Mouse (Mus musculus): ENCODE measurements around the gene Msto1.
"Not testable (repeated sequence)": the region's sequence is repeated elsewhere in the genome, so short reads cannot be mapped to it uniquely, and the experiment has no call there.

Gene Msto1

DNA sequence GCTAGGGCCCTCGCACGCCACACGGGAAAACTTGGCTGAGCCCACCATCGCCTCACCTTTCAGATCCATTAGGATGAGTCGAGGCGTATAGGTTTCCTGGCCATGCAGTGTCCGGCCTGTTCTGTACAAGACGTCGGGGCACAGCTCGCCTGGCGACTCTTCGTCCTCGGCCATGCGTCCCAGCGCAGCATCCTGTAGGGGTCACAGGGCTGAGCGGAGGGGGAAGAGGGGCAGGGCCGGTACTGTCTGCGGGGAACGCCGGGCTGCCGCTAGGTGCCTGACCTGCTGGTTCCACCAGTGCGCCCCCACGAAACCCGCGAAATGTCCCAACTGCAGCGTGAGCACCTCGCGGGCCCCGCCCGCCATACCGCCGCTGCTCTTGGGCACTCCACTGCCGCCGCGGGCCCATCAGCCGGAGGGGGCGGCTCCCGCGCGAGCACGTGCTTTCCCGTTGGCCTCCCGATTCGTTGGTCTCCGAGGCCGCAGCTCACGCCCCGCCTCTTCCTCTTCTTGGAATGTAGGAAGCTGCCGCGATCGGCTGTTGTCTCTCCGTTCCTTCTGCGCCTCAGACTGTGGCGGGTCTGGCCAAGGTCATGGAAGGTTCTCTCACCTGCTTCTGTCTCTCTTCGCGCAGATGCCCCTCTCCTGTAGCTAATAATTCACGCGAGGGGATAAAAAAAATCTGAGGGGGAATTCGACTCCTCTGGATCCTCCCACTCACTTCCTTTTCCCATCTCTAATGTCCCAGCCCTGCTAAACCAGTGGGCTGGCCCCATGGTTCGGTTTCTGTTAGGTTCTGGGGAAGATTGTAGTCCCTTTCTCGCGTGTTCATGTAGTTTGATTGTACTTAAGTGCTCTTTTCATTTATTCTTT lies at the start of gene Msto1:
Gene Msto1, minus strand, starts transcription at position 489 of the 873 bp plus-strand sequence.
- peak; percentile 81 to 87 for DNase-seq (ENCODE audit: low spot score in 2 of 2)

DNA sequence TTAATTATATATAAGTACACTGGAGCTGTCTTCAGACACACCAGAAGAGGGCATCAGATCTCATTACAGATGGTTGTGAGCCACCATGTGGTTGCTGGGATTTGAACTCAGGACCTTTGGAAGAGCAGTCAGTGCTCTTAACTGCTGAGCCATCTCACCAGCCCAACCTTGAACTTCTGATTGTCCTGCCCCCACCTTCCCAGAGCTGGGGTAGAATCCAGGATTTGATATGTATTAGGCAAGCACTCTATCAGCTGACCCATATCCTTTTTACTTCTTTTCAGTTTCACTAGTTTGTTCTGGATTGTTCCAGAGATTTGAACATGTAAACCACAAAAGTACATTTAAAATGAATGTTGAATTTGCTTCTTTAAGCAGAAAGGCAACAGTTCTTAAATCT lies 49.4 kb upstream of the Msto1 start:
- DNase-seq (ENCODE audit: low spot score in 2 of 2), result not testable (repeated sequence)

DNA sequence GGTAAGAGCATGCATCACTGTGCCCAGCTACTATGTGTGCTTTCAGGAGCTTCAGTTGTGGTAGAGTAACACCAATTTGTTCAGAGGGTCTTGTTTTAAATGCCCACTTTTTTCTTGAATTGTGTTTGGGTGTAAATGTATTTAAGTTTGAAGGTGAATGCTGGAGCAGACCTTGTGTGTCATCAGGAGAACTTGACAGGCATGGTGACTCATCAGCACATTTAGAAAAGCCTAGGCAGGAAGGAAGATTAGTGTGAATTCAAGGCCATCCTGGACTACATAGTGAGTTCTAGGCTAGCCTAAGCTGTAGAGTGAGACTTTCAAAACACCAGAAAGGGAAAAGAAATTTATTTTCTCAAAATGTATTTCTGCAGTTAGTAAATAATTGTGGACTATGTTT lies 39.9 kb upstream of the Msto1 start:
- no peak for DNase-seq (ENCODE audit: low spot score in 2 of 2)

DNA sequence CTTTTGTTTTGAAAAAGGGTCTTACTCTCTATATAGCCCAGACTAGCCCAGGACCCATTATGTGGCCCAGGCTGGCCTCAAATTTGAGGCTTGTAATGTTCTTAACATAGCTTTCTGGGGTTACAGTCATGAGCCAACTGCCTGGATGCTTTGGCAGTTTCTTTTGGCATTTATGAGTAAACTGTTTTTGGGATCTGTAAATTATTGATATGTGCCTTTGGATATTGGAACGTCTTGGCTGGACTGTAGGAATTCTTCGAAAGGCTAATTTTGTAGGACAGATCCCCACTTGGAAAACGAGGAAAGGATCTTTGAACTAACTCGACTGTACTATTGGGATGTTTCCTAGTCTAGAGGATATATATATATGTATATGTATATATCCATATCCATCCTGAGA lies 39.4 kb upstream of the Msto1 start:
- DNase-seq (ENCODE audit: low spot score in 2 of 2), result no peak

DNA sequence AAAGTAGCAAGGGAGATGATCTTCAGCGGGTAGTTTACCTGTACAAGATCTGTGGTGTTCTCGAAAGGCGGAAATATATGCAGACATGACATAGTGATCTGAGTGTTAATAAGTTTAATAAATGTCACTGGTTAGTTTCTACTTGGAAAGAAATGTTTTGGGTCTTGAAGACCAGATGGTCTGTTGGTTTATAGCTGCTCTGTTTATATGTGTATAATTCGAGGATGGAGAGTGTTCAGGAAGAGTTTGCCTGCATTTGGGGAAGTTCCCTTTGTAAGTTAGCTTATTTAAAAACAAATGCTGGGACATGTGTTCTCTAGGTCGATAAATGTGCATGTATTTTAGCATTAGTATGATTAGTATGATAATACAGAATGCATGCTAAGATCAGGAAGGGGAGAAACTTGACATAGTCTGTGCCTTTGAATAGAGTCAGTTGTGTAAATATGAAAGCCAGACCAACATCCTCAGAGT lies 37.6 kb upstream of the Msto1 start:
- no peak for DNase-seq (ENCODE audit: low spot score in 2 of 2)

DNA sequence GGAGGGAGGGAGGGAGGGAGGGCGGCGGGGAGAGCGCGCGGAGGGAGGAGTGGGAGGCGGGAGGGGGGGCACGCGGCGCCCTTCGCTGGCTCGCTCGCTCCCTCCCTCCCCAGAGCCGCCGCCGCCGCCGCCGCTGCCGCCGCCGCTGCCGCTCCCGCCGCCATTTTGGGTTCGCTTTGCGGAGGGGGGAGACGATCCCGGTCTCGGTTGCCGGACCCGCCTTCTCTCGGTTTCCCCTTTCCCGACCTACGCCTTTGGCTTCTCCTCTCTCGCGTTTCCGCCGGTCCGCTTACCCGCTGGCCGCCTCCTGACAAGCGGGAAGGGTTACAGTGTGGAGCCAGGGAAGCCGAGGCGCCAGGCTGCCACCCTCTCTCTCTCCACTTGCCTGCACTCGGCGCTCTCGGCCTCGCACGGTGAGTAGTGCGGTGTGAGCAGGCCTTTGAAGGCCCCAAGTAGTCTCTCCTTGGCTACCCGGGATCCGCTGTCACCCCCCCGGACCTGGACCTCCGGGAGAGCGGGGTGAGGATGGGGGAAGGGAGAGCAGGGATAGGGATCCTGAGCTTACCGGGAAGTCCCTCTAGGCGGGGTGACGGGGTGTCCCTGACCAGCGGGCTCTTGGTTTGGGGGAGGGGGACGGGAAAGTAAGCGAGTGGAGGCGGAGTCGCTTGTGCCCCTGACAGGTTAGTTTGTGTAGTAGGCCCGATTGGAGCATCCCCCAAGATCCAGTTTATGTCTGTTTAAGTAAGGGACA lies 37.0 kb upstream of the Msto1 start, which contains the start of the genes Ash1l and Dap3:
Gene Ash1l, plus strand, starts transcription at position 47 of the 751 bp plus-strand sequence.
Gene Dap3, minus strand, starts transcription at position 606 of the 751 bp plus-strand sequence.
- peak; percentile 61 to 84 for DNase-seq (ENCODE audit: low spot score in 2 of 2)

DNA sequence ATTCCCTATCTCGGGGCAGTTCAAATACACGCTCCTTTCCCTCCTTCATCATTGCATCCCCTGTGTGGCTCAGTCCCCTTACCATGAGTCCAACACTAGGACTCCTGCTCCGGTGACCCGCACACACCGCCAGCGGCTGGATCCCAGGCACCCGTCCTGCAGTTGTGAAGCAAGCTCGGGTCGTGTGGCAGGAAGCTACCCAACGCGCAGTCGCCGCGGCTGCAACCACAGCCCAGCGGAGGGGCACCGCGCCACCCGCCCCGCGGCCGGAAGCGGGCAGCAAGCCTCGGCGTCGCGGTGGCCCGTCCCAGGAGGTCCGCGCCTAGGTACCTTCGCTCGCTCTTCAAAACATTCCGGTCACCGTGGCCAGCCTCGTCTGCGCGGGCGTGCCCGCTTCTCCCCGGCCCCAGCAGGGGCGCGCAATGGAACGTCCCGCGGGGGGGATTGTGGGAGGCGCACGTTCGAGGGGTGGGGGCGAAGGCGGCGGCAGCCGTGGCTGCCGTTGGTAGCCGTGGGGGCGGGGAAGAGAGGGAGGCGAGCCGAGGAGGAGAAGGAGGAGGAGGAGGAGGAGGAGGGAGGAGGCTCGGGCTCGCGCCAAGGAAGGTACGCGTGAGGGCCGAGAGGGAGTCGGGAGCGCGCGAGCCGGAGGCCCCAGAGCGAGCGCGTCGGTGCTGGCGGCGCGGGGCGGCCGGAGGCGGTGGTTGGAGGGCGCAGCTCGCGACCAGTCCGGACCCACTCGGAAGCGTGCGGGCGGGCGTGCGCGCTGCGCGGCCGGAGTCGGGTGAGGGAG lies 36.2 kb upstream of the Msto1 start:
- DNase-seq (ENCODE audit: low spot score in 2 of 2), result peak; percentile 80 to 88

DNA sequence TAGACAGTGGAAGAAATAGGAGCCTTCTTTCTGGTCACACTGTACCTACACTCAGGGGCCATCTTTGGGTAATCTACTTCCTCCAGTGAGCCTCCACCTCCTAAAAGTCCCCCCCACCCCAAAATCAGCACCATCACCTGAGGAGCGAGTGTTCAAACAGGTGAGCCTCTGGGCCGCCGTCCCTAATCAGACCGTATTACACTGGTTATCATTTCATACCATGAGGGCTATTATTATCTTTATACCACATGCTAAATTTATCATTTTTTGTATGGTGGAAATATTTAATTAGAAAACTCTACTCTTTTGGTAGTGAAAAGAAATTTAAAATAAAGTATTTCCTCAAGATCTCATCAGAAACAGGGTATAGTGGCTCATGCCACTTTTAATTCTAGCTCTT lies 30.3 kb upstream of the Msto1 start:
- DNase-seq (ENCODE audit: low spot score in 2 of 2), result no peak

DNA sequence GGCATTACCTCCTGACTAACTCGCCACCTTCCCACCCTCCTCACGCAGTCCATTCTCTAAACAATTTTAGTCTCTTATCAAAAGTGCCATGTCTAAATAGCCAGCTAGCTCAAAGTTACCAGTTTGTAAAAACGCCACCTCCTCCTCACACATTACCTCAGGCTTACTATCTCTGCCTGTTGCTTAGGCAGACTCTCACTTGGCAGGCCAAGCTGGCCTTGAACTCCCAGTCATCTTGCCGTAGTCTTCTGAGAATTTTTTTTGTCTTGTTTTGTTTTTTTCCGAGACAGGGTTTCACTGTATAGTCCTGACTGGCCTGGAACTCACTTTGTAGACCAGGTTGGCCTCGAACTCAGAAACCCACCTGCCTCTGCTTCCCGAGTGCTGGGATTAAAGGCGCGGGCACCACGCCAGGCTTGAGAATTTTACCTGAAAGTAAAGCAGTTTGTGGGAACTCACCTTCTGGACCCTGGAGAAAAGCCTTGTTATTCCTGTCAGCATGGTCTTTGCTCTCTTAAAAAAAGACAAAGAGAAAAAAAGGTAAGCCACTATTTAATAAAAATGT lies 28.6 kb upstream of the Msto1 start:
- DNase-seq (ENCODE audit: low spot score in 2 of 2), result no peak

DNA sequence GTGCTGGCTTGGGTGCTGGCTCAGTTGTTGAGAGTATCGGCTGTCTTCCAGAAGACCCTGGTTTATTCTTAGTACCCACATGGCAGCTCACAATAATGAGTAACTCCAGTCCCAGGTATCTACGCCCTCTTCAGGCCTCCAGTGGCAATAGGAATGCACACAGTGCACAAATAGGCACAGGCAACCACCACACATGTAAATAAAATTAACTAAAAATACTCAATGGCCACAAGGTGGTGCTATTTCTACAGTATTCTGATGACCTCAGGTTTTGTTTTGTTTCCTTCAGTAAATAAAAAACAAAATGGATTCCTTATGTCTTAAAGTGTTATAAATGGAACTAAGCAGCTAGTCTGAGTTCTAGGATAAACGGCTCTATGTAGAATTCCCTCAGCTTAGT lies 25.9 kb upstream of the Msto1 start:
- no peak for DNase-seq (ENCODE audit: low spot score in 2 of 2)

DNA sequence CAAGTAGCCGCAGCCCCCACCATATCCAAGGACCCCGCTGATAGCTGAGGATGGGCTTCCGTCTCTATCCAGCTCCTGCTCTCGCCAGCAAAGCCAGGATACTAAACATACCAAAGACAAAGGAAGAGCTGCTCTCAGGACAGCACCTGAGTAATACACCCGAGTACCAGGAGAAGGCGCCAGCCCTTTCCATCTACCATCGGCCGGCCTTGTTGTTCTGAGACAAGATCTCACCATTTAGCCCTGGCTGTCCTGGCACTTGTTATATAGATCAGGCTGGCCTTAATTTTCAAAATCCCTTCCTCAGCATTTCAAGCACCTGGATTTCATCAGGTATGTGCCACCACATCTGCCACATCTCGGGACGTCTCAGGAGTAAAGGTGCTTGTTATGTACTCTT lies 25.3 kb upstream of the Msto1 start:
- DNase-seq (ENCODE audit: low spot score in 2 of 2), result no peak

DNA sequence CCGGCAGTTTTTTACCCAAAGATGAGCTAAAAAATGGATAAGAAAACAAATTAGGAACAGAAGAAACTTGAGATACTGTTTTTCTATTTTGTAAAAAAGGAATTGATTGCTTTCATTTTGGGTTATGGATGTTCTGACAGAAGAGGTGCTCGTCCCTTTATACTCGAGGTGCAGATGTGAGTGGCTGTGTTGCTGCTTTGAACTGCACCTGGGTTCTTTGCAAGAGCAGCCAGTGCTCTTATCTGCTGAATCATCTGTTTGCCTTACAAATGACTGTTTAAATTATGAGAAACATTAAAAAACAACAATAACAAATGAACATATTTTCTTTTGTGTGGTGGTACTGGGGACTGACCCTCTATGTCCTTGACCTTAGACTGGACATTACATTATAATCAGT lies 15.7 kb upstream of the Msto1 start:
- DNase-seq (ENCODE audit: low spot score in 2 of 2), result no peak

DNA sequence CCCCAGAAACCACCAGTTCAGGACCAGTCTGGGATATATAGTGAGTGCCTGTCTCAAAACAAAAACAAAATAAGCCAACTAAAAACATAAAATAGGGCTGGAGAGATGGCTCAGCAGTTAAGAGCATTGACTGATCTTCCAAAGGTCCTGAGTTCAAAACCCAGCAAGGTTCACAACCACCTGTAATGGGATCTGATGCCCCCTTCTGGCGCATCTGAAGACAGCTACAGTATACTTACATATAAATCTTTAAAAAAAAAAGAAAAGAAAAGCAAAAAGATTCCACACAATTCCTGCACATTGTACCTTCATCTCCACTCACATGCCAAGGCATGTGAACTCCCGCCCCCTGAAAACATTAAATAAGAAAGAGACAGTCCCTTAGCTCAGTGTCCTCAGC lies 11.9 kb upstream of the Msto1 start:
- DNase-seq (ENCODE audit: low spot score in 2 of 2), result no peak

DNA sequence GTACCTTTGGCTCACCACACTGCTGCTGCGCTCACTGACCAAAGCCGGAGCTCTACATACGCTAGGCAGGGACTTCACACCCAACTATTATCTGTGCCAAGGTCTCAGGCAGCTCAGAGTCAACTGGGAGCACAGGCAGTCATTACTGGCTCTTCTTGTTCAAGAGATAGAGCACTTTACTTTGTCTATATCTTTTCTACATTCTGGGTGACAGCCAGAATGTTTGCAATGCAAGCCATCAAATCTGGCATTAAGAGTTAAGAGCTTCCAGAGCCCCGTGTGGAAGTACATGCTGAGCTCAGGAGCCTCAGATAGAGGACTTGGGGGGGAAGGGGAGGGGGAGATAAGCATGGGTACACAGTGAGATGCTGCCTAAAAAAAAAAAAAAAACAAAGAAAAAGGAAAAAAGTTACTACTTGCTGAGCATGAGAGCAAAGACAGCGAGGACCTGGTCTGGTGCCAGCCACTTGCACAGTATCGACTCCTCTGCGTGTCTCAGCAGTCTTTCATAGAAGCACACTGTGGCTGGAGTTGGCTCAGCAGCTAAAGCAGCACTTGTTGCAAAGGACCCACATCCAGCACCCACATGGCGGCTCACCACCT lies 10.3 kb upstream of the Msto1 start:
- DNase-seq (ENCODE audit: low spot score in 2 of 2), result no peak

DNA sequence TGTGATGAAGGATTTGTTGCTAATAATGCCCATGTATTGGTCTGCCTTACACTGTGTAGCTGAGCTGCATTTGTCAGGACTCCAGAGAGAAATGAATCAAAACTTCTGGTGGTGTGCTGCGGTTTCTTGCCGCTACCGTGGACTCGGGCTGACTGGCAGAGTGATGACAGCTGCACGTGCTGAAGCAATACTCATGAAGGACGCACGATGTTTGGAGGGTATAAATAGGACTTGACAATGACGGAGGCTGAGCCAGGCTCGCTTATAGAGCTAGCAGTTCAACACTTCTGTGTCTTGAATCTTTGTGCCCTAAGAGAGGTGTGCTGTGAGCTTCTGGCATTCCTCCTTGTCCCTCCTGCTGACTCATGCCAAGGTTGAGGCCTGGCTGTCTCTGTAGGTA lies 7.6 kb upstream of the Msto1 start:
- no peak for DNase-seq (ENCODE audit: low spot score in 2 of 2)

DNA sequence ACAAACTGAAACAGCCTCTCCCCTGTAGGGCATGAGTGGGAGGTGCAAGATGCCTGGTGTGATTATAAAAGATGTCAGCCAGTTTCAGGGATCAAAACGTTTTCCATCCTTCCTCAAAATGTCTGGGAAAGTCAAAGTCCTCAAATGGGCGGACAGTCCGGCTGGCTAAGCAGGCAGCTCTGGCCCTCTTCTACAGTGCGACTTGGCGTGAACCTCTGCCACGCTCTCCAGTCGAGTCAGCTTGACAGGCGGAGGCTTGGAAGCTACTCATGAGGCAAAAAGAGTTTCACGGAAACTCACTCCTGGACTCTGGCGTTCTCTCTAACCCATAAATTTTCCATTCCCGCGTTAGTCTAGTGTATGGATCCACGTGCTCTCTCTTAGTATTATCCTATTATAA lies 5.2 kb upstream of the Msto1 start:
- DNase-seq (ENCODE audit: low spot score in 2 of 2), result no peak

DNA sequence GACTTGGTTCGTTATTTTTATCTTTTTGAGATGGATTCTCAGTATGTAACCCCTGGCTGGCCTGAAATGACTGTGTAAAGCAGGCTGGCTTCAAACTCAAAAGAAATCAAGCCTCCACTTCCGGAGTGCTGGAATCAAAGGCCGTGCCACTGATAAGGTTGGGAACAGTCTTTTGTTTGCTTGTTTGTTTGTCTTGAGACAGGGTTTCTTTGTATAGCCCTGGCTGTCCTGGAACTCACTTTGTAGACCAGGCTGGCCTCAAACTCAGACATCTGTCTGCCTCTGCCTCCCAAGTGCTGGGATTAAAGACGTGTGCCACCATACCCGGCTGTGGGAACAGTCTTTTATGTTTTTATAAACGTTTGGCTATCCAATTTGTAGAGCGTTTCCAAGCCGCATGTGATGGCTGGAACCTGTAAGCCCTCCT lies 598 bp upstream of the Msto1 start:
- DNase-seq (ENCODE audit: low spot score in 2 of 2), result no peak

DNA sequence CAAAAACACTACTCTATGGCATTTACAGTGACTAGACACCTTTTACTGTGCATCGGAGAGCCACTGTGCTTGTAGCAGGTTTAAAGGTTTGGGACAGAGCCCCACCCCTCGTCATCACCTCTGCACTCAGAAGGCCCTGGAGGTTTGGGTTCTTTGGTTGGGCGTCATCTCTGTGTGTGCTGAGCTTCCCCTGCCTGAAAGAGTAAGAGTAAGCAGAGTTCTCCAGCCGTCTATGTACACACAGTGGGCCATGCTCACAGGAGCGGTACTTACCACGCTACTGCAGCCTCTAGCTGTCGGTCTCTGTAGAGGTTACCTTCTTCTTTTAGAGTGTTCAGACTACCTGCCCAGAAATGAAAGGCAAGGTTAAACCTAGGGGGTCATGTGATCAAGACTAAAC lies 1.2 kb downstream of the Msto1 start:
- DNase-seq (ENCODE audit: low spot score in 2 of 2), result no peak

DNA sequence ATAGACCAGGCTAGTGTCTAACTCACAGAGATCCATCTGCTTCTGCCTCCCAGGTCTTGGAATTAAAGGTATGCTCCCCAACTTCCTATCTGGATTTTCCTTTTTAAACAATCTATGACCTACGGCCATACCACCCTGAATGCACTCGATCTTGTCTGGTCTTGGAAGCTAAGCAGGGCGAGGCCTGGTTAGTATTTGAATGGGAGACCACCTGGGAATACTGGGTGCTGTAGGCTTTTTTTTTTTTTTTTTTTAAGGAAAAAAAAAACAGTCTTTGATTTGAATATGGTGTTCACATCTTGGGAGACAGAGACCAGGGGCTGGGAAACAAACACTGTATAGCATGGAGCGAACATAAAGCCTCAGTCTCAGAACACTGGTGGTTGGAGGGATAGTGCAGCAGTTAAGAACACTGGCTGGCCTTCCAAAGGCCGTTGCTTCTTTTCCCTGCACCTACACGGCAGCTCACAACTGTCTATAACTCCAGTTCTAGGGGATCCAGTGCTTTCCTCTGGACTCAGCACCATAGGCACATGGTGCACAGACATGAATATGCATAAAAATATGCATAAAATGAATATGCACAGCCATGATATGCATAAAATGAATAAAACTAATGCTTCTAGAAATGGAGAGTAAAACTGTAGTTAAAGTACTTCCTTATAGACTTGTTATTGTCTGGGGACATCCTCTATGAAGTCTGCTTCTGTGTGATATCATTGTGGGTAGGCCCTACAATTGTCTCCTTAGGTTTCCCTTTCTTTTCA lies 7.2 kb downstream of the Msto1 start:
- no peak for DNase-seq (ENCODE audit: low spot score in 2 of 2)

DNA sequence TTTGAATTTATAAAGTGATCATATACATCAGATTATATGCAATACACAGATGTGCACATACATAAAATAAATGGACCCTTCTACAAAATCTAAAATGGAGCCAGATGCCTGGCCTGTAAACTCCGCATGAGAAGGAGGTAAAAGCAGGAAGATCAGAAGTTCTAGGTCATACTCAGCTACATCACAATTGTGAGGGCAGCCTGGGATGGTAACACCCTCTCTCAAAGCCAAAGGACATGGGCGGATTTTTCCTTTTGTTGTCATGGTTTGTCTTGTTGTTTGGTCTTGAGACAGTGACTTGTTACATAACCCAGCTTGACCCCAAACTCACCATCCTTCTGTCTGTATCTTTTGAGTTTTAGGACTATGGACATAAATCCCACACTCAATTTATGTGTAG lies 8.1 kb downstream of the Msto1 start:
- no peak for DNase-seq (ENCODE audit: low spot score in 2 of 2)
